Mouse (Mus musculus) lung, postnatal 14 days (tissue): ENCODE data around the gene 5330417C22Rik.

ENCODE experiments used
- DNase-seq: peaks from one replicate; pipeline ENCODE4 v3.0.0; 2021

Gene 5330417C22Rik

DNA sequence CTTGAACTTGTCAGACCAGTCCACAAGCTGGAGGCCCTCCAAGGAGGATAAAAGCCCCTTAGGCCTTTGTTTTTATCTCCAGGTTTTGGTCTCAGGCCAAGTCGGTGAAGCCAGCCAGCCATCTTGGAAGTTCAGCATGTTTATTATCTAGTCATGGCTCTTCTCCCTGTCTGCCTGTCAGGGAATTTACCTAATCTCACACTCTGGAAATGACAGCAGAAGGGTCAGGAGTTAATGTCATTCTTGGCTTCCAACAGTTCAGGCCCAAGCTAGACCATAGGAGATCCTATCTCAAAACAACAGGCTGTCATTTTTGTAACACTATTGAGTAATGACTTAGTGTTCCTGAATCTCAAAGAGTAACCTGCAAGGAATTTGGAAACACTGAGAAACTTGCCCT is 82.2 kb downstream of the 5330417C22Rik start:
- DNase-seq: no peak

- DNase-seq: no peak
Measured at GRCm38 (mm10) chr3:108451969-108452368, 84.4 kb downstream of the 5330417C22Rik start.

- no peak for DNase-seq
Measured at GRCm38 (mm10) chr3:108445366-108445705, 91.0 kb downstream of the 5330417C22Rik start.

GRCm38 (mm10) chr3:108444698-108445365 is 91.5 kb downstream of the 5330417C22Rik start, which contains the start of gene Sars:
Gene Sars (minus strand): TSS chr3:108445209.
- DNase-seq: peak; percentile 95

- DNase-seq: peak; percentile 47
Measured at GRCm38 (mm10) chr3:108444029-108444428, 92.3 kb downstream of the 5330417C22Rik start.

DNA sequence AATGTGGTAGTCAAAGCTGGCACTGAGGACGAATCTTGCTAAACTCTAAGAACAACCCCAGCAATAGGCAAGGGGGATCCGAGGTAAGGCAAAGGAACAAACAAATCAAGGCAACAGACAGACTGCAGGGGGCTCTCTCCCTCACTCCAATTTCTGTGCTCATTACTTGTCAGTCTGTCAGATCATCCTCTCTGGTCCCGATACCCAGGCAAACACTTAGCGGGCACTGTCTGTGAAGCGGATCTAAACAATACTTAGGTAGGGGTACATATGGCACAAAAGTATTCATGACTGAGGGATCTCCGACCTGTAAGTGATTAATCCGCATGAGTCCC is 100.0 kb downstream of the 5330417C22Rik start:
- DNase-seq: no peak

GRCm38 (mm10) chr3:108435701-108436379 is 100.5 kb downstream of the 5330417C22Rik start:
- DNase-seq: no peak

DNA sequence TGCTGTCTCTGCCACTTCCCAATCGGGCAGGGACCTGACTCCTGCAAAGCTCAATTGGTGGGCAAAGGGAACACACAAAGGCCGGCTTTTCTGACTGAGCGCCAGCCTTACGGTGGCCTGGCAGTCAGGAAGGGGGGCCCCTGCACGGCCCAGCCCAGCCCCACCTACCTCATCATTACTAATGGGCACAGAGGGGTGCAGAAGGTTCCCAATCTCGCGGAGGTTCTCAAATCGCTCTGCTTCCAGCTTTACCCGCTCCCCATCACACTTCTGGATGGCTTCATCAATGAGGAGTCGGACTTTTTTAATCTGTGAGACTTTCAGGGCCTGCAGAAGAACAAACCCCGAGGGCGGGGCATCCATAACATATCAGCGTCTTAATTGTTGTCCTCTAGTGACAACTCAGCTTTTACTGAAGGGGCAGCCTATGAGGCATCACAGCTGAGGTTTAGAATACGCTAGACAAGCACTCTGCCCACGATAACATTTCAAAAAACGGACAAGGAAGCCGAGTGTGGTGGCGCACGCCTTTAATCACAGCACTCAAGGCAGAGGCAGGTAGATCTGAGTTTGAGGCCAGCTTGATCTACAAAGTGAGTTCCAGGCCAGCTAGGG is 102.3 kb downstream of the 5330417C22Rik start:
- no peak for DNase-seq

- no peak for DNase-seq
Measured at GRCm38 (mm10) chr3:108433188-108433880, 103.0 kb downstream of the 5330417C22Rik start.

- no peak for DNase-seq
Measured at GRCm38 (mm10) chr3:108432542-108433187, 103.7 kb downstream of the 5330417C22Rik start.

DNA sequence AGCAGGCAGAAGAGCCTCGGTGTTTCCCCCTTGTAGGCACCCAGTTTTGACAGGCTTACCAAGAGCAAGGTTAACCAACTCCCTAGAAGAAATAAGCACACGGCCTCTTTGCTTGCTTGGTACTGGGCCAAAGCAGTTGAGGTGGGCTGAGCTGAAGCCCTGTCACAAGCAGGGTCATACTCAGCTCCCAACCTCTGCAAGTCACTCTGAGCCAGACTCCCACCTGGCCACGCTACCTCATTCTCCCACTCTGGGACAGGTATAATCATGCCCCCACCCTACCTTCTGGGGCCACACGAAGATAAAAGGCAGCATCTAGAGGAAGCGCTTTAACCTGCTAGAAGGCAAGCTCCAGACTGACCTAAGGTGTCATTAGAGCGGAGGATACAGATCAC is 110.7 kb downstream of the 5330417C22Rik start:
- DNase-seq: no peak

DNA sequence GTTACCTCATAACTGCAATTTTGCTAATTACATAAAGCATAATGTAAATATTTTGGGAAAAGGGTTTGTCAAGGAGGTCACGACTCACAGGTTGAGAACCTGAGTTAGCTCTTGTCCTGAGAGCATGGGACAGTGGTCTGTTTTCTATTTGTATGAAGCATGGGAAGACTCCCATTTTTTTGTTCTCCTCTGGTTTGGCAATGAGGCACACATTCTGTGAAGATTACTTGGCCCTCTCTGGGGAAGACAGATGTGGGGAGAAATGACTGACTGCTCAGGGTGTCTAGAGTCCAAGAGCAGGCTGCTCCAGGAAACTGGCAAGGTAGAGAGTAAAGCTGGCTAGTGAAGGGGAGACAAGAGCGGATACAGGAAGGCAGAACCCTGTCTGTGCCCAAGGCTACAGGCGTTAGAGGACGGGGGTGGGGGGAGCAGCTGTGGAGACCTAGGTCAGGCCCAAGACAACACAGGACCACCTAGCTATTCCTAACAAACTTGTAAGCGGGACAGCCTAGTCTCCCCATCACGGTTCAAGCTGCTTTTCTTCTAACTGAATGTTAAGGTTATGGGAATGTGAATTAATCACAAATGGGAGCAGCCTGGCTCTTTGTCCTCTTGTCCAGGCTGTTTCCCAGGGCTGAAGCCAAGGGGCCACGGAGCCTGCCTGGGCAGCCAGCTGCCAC is 111.3 kb downstream of the 5330417C22Rik start:
- no peak for DNase-seq

DNA sequence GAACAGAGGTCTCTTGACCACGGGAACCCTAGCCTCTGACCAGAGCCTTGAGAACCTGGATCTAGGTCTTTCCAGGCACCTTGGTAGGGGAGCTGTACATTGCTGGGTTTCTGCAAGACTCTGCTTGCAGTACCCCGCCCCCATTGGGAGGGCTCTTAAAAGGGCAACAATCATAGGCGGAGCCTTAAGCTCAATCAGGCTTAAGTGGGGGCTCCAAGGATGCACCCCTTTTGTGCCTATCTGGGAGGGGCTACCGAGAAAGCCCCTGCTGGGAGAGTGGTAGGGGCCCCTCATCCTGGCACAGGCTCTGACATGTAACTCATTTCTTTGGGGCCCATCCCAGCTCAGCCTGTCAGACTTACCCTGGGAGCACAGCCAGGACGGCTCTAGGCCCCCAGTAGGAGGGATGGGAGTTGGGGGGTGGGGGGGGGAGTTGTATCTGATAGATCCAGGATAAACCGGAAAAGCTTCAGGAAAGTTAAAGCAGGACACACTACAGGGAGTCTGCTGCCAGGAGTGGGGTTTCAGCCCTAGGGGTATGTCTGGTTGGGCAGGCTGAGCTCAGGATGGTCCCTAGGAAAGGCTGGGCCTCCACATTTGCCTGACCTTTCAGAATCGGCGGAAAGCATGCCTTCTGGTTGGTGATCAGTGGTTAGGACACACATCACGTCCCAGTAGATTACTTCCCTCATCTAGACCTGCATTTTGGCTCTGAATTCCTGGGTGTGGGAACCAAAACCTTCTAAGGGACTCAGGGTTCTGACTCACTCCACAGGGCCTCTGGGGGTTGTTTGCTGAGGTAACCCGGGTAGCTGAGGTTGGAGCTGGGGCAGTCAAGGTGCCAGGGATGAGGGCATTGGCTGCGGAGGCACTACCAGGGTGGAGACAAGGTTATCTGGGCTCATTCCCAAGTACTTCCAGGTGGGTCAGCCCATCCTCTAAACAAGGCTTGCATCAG is 112.2 kb downstream of the 5330417C22Rik start:
- DNase-seq: peak; percentile 44

GRCm38 (mm10) chr3:108423006-108423405 is 113.3 kb downstream of the 5330417C22Rik start:
- no peak for DNase-seq

DNA sequence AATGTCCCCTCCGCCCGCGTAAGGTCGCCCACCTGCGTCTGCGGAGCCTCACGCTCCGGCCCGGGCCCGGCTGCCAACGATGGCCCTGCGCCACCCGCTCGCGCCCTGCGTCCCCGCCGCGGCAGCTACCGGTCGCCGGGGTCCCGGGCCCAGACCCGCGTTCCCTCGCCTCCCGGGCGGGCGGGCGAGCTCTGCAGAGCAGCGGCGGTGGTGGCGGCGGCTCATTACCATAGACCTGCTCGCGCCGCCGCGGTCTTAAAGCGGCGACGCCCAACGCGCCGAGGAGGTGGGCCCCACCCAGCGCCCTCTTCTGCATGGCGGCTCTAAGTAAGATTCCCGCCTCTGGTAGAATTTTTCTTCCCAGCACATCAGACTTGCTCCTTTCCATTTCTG is 120.5 kb downstream of the 5330417C22Rik start:
- DNase-seq: peak; percentile 77

- peak; percentile 18 for DNase-seq
Measured at GRCm38 (mm10) chr3:108414857-108415830, 121.2 kb downstream of the 5330417C22Rik start, which contains the start of gene Celsr2. Gene Celsr2 (minus strand): TSS chr3:108415552.

DNA sequence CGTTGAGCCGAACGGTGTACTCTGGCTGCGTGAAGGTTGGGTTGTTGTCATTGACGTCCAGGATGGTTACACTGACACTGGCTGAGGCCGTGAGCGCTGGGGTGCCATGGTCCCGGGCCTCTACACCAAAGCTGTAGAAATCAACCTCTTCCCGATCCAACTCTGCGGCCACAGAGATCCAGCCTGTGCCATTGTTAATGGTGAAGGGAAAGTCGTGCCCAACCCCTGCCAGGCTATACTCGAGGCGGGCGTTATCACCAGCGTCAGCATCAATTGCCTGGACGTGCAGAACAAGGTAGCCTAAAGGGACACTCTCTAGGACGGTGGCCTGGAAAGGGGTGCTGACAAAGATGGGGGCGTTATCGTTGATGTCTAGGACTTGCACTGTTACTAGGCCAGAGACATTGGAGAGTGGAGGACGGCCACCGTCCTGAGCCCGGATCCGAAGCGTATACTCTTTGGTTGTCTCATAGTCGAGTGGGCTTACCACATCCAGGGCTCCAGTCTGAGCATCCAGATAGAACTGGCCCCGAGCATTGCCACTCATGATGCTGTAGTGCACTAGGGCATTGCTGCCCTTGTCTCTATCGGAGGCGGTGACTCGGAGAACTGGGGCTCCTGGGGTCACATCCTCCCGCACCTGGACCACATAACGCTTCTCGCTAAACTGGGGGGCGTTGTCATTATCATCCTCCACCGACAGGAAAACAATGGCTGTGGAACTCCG is 122.5 kb downstream of the 5330417C22Rik start:
- no peak for DNase-seq

- DNase-seq: peak; percentile 59
Measured at GRCm38 (mm10) chr3:108411754-108412121, 124.6 kb downstream of the 5330417C22Rik start.

GRCm38 (mm10) chr3:108411026-108411753 is 125.1 kb downstream of the 5330417C22Rik start:
- no peak for DNase-seq
